ENCODE assay signal across 30 mouse cellular contexts in genomic region chr11:6596205-6596604, GRCm38 (mm10). TPM values are rescaled to one million over a fixed set of nuclear protein-coding genes. Genes with fewer than 3 reads are reported as not detected.
DNase-seq lines count a peak whose midpoint lies in the region; ATAC-seq and TF ChIP-seq lines count a peak whose summit lies in the region.
"Had no signal": no experiment of that assay in that cellular context is flagged by ENCODE, and none has a peak within 500 bp of the region (broad histone marks: within the 10 kb centered on the region; RNA-seq: fewer than 3 reads in every experiment).

No protein-coding gene starts in this region.

- H3K4me3 ChIP-seq in forebrain, embryonic 12.5 days (replicated peaks) = no peak overlapping the region
- H3K4me3 ChIP-seq in forebrain, embryonic 15.5 days = no peak overlapping the region
- no peak overlapping the region for H3K4me3 ChIP-seq in liver, embryonic 12.5 days
- H3K4me3 ChIP-seq in liver, postnatal 0 days (ENCODE audit: low read depth, low read length) = no peak overlapping the region
- H3K4me3 ChIP-seq in neural tube, embryonic 11.5 days (ENCODE audit: low read depth, low read length) = no peak overlapping the region
- H3K4me3 ChIP-seq in intestine, postnatal 0 days (ENCODE audit: low read depth, low read length) = no peak overlapping the region
- H3K4me3 ChIP-seq: forebrain, embryonic 10.5 days; gastrocnemius, adult 2 months; heart, embryonic 15.5 days; intestine, embryonic 15.5 days; limb, embryonic 15.5 days; lung, embryonic 15.5 days; megakaryocyte, embryonic 14.5 days had no signal

- peaks cover 30% of the 10 kb centered on the region for H3K4me1 ChIP-seq in forebrain, embryonic 12.5 days
- peaks cover 26% of the 10 kb centered on the region for H3K4me1 ChIP-seq in forebrain, embryonic 15.5 days
- peaks cover 99% of the 10 kb centered on the region for H3K4me1 ChIP-seq in liver, embryonic 12.5 days
- H3K4me1 ChIP-seq in liver, postnatal 0 days (ENCODE audit: insufficient read depth) = peaks cover 4% of the 10 kb centered on the region; the same call in 1 of the 2 replicates
- H3K4me1 ChIP-seq in neural tube, embryonic 11.5 days (ENCODE audit: control insufficient read depth, insufficient read depth, low read length) = peaks cover 12% of the 10 kb centered on the region; the same call in 1 of the 2 replicates
- no peaks in the 10 kb centered on the region for H3K4me1 ChIP-seq in intestine, postnatal 0 days (replicated peaks; ENCODE audit: control insufficient read depth, insufficient read depth, low read length)

- TF ChIP-seq EP300 in liver, postnatal 0 days (IDR thresholded peaks at IDR 0.05; ENCODE audit: low read depth) = no peak

- 96% methylated on average over 6 of the region's 6 CpGs for WGBS in forebrain, embryonic 12.5 days
- WGBS in forebrain, embryonic 15.5 days = 97% methylated on average over 6 of the region's 6 CpGs
- WGBS in liver, embryonic 12.5 days (ENCODE audit: insufficient replicate concordance) = 90% methylated on average over 6 of the region's 6 CpGs
- 95% methylated on average over 6 of the region's 6 CpGs for WGBS in liver, postnatal 0 days (ENCODE audit: insufficient replicate concordance)
- WGBS in neural tube, embryonic 11.5 days = 95% methylated on average over 6 of the region's 6 CpGs
- 96% methylated on average over 6 of the region's 6 CpGs for WGBS in intestine, postnatal 0 days

- no peak overlapping the region for H3K4me2 ChIP-seq in forebrain, embryonic 12.5 days
- H3K4me2 ChIP-seq in forebrain, embryonic 15.5 days (replicated peaks) = no peak overlapping the region
- no peak overlapping the region for H3K4me2 ChIP-seq in liver, embryonic 12.5 days
- H3K4me2 ChIP-seq in liver, postnatal 0 days (ENCODE audit: low read depth, low read length) = no peak overlapping the region
- no peak overlapping the region for H3K4me2 ChIP-seq in neural tube, embryonic 11.5 days (ENCODE audit: low read depth)
- no peak overlapping the region for H3K4me2 ChIP-seq in intestine, postnatal 0 days (replicated peaks; ENCODE audit: low read depth)
- H3K4me2 ChIP-seq: heart, embryonic 15.5 days; intestine, embryonic 15.5 days; limb, embryonic 15.5 days; lung, embryonic 15.5 days had no signal

- 0 out of 2 replicates have a peak overlapping the region, but pooled peaks have one; percentile 8 for H3K27ac ChIP-seq in forebrain, embryonic 12.5 days
- no peak overlapping the region for H3K27ac ChIP-seq in forebrain, embryonic 15.5 days (replicated peaks)
- H3K27ac ChIP-seq in liver, embryonic 12.5 days = peak overlapping the region; percentile 96
- H3K27ac ChIP-seq in liver, postnatal 0 days (ENCODE audit: low read depth) = no peak overlapping the region
- 0 out of 2 replicates have a peak overlapping the region, but pooled peaks have one; percentile 14 for H3K27ac ChIP-seq in neural tube, embryonic 11.5 days (ENCODE audit: low read depth, low read length)
- no peak overlapping the region for H3K27ac ChIP-seq in intestine, postnatal 0 days (ENCODE audit: low read depth, low read length)
- H3K27ac ChIP-seq: forebrain, embryonic 10.5 days; gastrocnemius, adult 2 months; heart, embryonic 15.5 days; intestine, embryonic 15.5 days; limb, embryonic 15.5 days; lung, embryonic 15.5 days had no signal

- H3K9me3 ChIP-seq in forebrain, embryonic 12.5 days = no peaks in the 10 kb centered on the region
- no peaks in the 10 kb centered on the region for H3K9me3 ChIP-seq in forebrain, embryonic 15.5 days
- H3K9me3 ChIP-seq in liver, embryonic 12.5 days (replicated peaks) = no peaks in the 10 kb centered on the region
- H3K9me3 ChIP-seq in liver, postnatal 0 days (ENCODE audit: low read length) = no peaks in the 10 kb centered on the region
- no peaks in the 10 kb centered on the region for H3K9me3 ChIP-seq in neural tube, embryonic 11.5 days (ENCODE audit: control insufficient read depth, low read length)
- no peaks in the 10 kb centered on the region for H3K9me3 ChIP-seq in intestine, postnatal 0 days (ENCODE audit: control insufficient read depth)
- H3K9me3 ChIP-seq: forebrain, embryonic 10.5 days; G1E; heart, embryonic 15.5 days; intestine, embryonic 15.5 days; limb, embryonic 15.5 days; lung, embryonic 15.5 days; megakaryocyte, embryonic 14.5 days had no signal

- no peak for TF ChIP-seq CTCF in liver, postnatal 0 days (IDR thresholded peaks at IDR 0.05; ENCODE audit: low read depth)
- TF ChIP-seq CTCF in intestine, postnatal 0 days (IDR thresholded peaks at IDR 0.05; ENCODE audit: low read depth) = no peak

- no peak overlapping the region for H3K9ac ChIP-seq in forebrain, embryonic 12.5 days
- no peak overlapping the region for H3K9ac ChIP-seq in forebrain, embryonic 15.5 days (replicated peaks)
- H3K9ac ChIP-seq in liver, embryonic 12.5 days = no peak overlapping the region
- H3K9ac ChIP-seq in liver, postnatal 0 days (replicated peaks) = no peak overlapping the region
- no peak overlapping the region for H3K9ac ChIP-seq in neural tube, embryonic 11.5 days (ENCODE audit: low read length)
- no peak overlapping the region for H3K9ac ChIP-seq in intestine, postnatal 0 days (ENCODE audit: low read depth, low read length)
- H3K9ac ChIP-seq: heart, embryonic 15.5 days; intestine, embryonic 15.5 days; limb, embryonic 15.5 days; lung, embryonic 15.5 days had no signal

- peaks cover 83% of the 10 kb centered on the region for H3K36me3 ChIP-seq in forebrain, embryonic 12.5 days (replicated peaks)
- peaks cover 65% of the 10 kb centered on the region for H3K36me3 ChIP-seq in forebrain, embryonic 15.5 days
- H3K36me3 ChIP-seq in liver, embryonic 12.5 days = peaks cover 79% of the 10 kb centered on the region
- H3K36me3 ChIP-seq in liver, postnatal 0 days (replicated peaks; ENCODE audit: insufficient read depth, low read length) = peaks cover 73% of the 10 kb centered on the region
- H3K36me3 ChIP-seq in neural tube, embryonic 11.5 days (ENCODE audit: control insufficient read depth, insufficient read depth, low read length) = peaks cover 21% of the 10 kb centered on the region
- H3K36me3 ChIP-seq in intestine, postnatal 0 days (ENCODE audit: control insufficient read depth, insufficient read depth) = peaks cover 71% of the 10 kb centered on the region

- H3K27me3 ChIP-seq in forebrain, embryonic 12.5 days = no peaks in the 10 kb centered on the region
- H3K27me3 ChIP-seq in forebrain, embryonic 15.5 days = no peaks in the 10 kb centered on the region
- no peaks in the 10 kb centered on the region for H3K27me3 ChIP-seq in liver, embryonic 12.5 days (replicated peaks)
- no peaks in the 10 kb centered on the region for H3K27me3 ChIP-seq in liver, postnatal 0 days (ENCODE audit: insufficient read depth, low read length)
- H3K27me3 ChIP-seq in neural tube, embryonic 11.5 days (ENCODE audit: control insufficient read depth, insufficient read depth, low read length) = no peaks in the 10 kb centered on the region
- no peaks in the 10 kb centered on the region for H3K27me3 ChIP-seq in intestine, postnatal 0 days (replicated peaks; ENCODE audit: control insufficient read depth, insufficient read depth, low read length)
- H3K27me3 ChIP-seq: CH12.LX; intestine, embryonic 15.5 days; limb, embryonic 15.5 days; lung, embryonic 15.5 days; megakaryocyte, embryonic 14.5 days; Patski had no signal

- no peak; the same call in 1 of the 2 replicates for ATAC-seq in forebrain, embryonic 12.5 days (ENCODE audit: low FRiP score)
- no peak for ATAC-seq in forebrain, embryonic 15.5 days (replicated peaks)
- ATAC-seq in liver, embryonic 12.5 days = no peak
- ATAC-seq in liver, postnatal 0 days = no peak
- no peak for ATAC-seq in neural tube, embryonic 11.5 days (ENCODE audit: insufficient read depth, low FRiP score, low TSS enrichment)
- ATAC-seq in intestine, postnatal 0 days = no peak
- ATAC-seq: intestine, embryonic 15.5 days; Patski had no signal

- no peak for DNase-seq in liver, postnatal 0 days
- DNase-seq in neural tube, embryonic 11.5 days (ENCODE audit: low spot score) = no peak
- no peak for DNase-seq in neural tube, embryonic 10.5 days (ENCODE audit: extremely low spot score, low spot score)
- DNase-seq: adrenal gland, postnatal 36 days; B cell, adult 2 months; gastrocnemius, adult 2 months; heart, postnatal 36 days; kidney, adult 9 months; kidney, postnatal 14 days; left cerebral cortex, postnatal 4 days; lung, postnatal 36 days; thymus, postnatal 25 days had no signal

RNA-seq across cellular contexts. Expression of gene Nacad, which starts 9.6 kb away (rescaled TPM):
- polyA plus RNA-seq in forebrain, embryonic 12.5 days (2016; fragmentation: Nextera tagmentation; extraction: Ambion mirVana) = 56.3 and 63.2 TPM in 2 replicates
- 66.9 and 67.4 TPM in 2 replicates for polyA plus RNA-seq in forebrain, embryonic 15.5 days (2015; fragmentation: Nextera tagmentation; extraction: Ambion mirVana)
- 6.4 and 7.5 TPM in 2 replicates for polyA plus RNA-seq in liver, embryonic 12.5 days (2016; fragmentation: Nextera tagmentation; extraction: Ambion mirVana)
- polyA plus RNA-seq in liver, postnatal 0 days (2015; fragmentation: Nextera tagmentation; extraction: Ambion mirVana) = 1.5 and 1.6 TPM in 2 replicates
- 46.5 and 50.1 TPM in 2 replicates for polyA plus RNA-seq in neural tube, embryonic 11.5 days (2014; fragmentation: Nextera tagmentation; extraction: Ambion mirVana)
- polyA plus RNA-seq in intestine, postnatal 0 days (2015; fragmentation: Nextera tagmentation; extraction: Ambion mirVana) = 4.0 and 4.8 TPM in 2 replicates
- polyA plus RNA-seq: G1E had no signal

RNA-seq across cellular contexts. Expression of gene Tbrg4, which starts 29.7 kb away (rescaled TPM):
- polyA plus RNA-seq in forebrain, embryonic 12.5 days (2016; fragmentation: Nextera tagmentation; extraction: Ambion mirVana) = 46.7 and 48.7 TPM in 2 replicates
- 27.5 and 31.5 TPM in 2 replicates for polyA plus RNA-seq in forebrain, embryonic 15.5 days (2015; fragmentation: Nextera tagmentation; extraction: Ambion mirVana)
- 69.3 TPM in 2 replicates for polyA plus RNA-seq in liver, embryonic 12.5 days (2016; fragmentation: Nextera tagmentation; extraction: Ambion mirVana)
- 19.6 and 23.5 TPM in 2 replicates for polyA plus RNA-seq in liver, postnatal 0 days (2015; fragmentation: Nextera tagmentation; extraction: Ambion mirVana)
- polyA plus RNA-seq in neural tube, embryonic 11.5 days (2014; fragmentation: Nextera tagmentation; extraction: Ambion mirVana) = 41.0 and 43.4 TPM in 2 replicates
- 30.8 and 32.6 TPM in 2 replicates for polyA plus RNA-seq in intestine, postnatal 0 days (2015; fragmentation: Nextera tagmentation; extraction: Ambion mirVana)

RNA-seq across cellular contexts. Expression of gene Wap, which starts 42.2 kb away (rescaled TPM):
- polyA plus RNA-seq in forebrain, embryonic 12.5 days (2016; fragmentation: Nextera tagmentation; extraction: Ambion mirVana) = not detected in 2 replicates
- polyA plus RNA-seq in forebrain, embryonic 15.5 days (2015; fragmentation: Nextera tagmentation; extraction: Ambion mirVana) = not detected in 2 replicates
- polyA plus RNA-seq in liver, embryonic 12.5 days (2016; fragmentation: Nextera tagmentation; extraction: Ambion mirVana) = not detected in 2 replicates
- not detected in 2 replicates for polyA plus RNA-seq in liver, postnatal 0 days (2015; fragmentation: Nextera tagmentation; extraction: Ambion mirVana)
- polyA plus RNA-seq in neural tube, embryonic 11.5 days (2014; fragmentation: Nextera tagmentation; extraction: Ambion mirVana) = not detected in 2 replicates
- 1.3 and 4.3 TPM in 2 replicates for polyA plus RNA-seq in intestine, postnatal 0 days (2015; fragmentation: Nextera tagmentation; extraction: Ambion mirVana)
- polyA plus RNA-seq: embryonic facial prominence, embryonic 11.5 days; forebrain, embryonic 10.5 days; frontal cortex, adult 2 months; G1E; heart, embryonic 15.5 days; intestine, embryonic 15.5 days; limb, embryonic 15.5 days; lung, embryonic 15.5 days; neural tube, embryonic 14.5 days; Patski; spleen, adult 2 months; testis, adult 2 months had no signal

RNA-seq across cellular contexts. Expression of gene Ccm2, which starts 49.5 kb away (rescaled TPM):
- polyA plus RNA-seq in forebrain, embryonic 12.5 days (2016; fragmentation: Nextera tagmentation; extraction: Ambion mirVana) = 89.9 and 90.7 TPM in 2 replicates
- polyA plus RNA-seq in forebrain, embryonic 15.5 days (2015; fragmentation: Nextera tagmentation; extraction: Ambion mirVana) = 104 and 107 TPM in 2 replicates
- 57.9 and 60.0 TPM in 2 replicates for polyA plus RNA-seq in liver, embryonic 12.5 days (2016; fragmentation: Nextera tagmentation; extraction: Ambion mirVana)
- polyA plus RNA-seq in liver, postnatal 0 days (2015; fragmentation: Nextera tagmentation; extraction: Ambion mirVana) = 33.9 and 34.9 TPM in 2 replicates
- 95.8 and 103 TPM in 2 replicates for polyA plus RNA-seq in neural tube, embryonic 11.5 days (2014; fragmentation: Nextera tagmentation; extraction: Ambion mirVana)
- 37.2 and 39.6 TPM in 2 replicates for polyA plus RNA-seq in intestine, postnatal 0 days (2015; fragmentation: Nextera tagmentation; extraction: Ambion mirVana)

Comparison
In these comparisons a context has a peak if more than half of its experiments do, and no peak if none do; other contexts are left out.
1. H3K27ac ChIP-seq: peak in forebrain, embryonic 12.5 days (single experiment), liver, embryonic 12.5 days (single experiment) and neural tube, embryonic 11.5 days (single experiment); none in forebrain, embryonic 15.5 days (single experiment), liver, postnatal 0 days (single experiment) and intestine, postnatal 0 days (single experiment).